Mouse (Mus musculus) hindbrain, embryonic 10.5 days (tissue): ENCODE measurements at regions not wholly inside any gene's neighbourhood (a gene's known extent, or its start where the extent isn't known, plus 50 kb on each side); places are given as distances from the start of the nearest gene placed in this dataset.
A peak's percentile ranks its signal among the peaks of the same experiment; 100 is the strongest.

ENCODE experiments used
- DNase-seq: peaks from one replicate; pipeline ENCODE4 v3.0.0-alpha.2; 2017; ENCODE audit warnings: low spot score
- H3K27ac ChIP-seq: fragments of 300-500 bp; sonication (generic); 2 replicates; pipeline ENCODE4 v1.5.1; 2016; ENCODE audit warnings: mild to moderate bottlenecking, moderate library complexity
- H3K27me3 ChIP-seq: fragments of 300-500 bp; sonication (generic); 2 replicates; pipeline ENCODE4 v1.6.1; 2016; ENCODE audit warnings: mild to moderate bottlenecking; ENCODE audit not compliant: poor library complexity, insufficient read depth, severe bottlenecking
- H3K36me3 ChIP-seq: fragments of 300-500 bp; sonication (generic); 2 replicates; pipeline ENCODE4 v1.6.1; 2016; ENCODE audit warnings: mild to moderate bottlenecking, moderate library complexity
- H3K4me1 ChIP-seq: fragments of 300-500 bp; sonication (generic); replicated peaks from 2 replicates; pipeline ENCODE4 v1.6.1; 2016; ENCODE audit warnings: mild to moderate bottlenecking
- H3K4me3 ChIP-seq: fragments of 300-500 bp; sonication (generic); 2 replicates; pipeline ENCODE4 v1.5.1; 2016; ENCODE audit warnings: mild to moderate bottlenecking, moderate library complexity
- H3K9me3 ChIP-seq: fragments of 300-500 bp; sonication (generic); 2 replicates; pipeline ENCODE4 v1.6.1; 2016; ENCODE audit warnings: mild to moderate bottlenecking, moderate library complexity
- WGBS: fragments of 180-500 bp; shearing (Covaris S2); methylation state at CpG from one replicate; pipeline ENCODE4 v1.1.7; 2016; 5-methylcytosine and 5-hydroxymethylcytosine counted together

DNA sequence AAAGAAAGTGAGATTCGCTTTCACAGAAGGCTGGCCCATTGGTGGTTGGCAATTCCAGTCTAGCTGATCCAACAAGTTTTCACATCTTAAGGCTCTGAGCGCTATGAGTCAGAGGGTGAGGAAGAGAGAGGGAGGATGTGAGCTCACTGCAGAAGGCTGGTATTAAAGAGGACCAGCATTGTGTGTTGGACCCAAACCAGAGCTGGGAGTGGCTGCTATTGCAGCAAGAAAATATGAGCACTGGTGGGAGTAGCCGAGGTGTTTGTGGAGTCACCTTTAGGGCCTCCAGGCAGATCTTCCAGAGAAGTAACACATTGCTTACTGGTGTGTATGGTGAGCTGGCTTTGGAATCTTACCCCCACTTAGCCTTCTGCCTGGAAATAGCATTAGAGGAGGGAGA lies 133.6 kb downstream of the Dusp6 start:
- H3K9me3 ChIP-seq: peaks cover 2% of the 10 kb centered on the region; the same call in 1 of the 2 replicates
- 86% methylated on average over 3 of the region's 3 CpGs for WGBS
- no peaks in the 10 kb centered on the region for H3K4me1 ChIP-seq
- no peak for DNase-seq
- H3K36me3 ChIP-seq: no peaks in the 10 kb centered on the region
- H3K27ac ChIP-seq: no peak overlapping the region
- H3K27me3 ChIP-seq: no peaks in the 10 kb centered on the region
- no peak overlapping the region for H3K4me3 ChIP-seq

DNA sequence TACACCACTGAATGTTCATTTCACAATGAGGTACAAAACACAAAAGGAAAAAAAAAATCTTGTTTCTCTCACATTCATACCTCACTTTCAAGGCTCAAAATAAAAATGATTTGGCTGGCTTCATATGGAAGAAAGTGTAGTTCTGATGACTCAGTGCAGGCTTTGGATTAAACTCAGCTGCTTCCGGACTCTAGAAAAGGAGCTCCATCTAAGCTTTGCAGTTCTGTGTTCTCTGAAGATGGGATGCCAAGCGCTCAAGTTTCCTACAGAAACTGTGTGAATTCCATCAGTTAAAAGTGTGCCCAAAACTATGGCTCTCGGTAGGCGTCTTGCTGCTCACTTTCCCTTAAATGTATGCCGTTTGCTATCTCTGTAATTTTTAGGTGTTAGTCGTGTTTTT lies 137.0 kb downstream of the Dusp6 start:
- no peak for DNase-seq
- no peak overlapping the region for H3K4me3 ChIP-seq
- H3K9me3 ChIP-seq: peaks cover 2% of the 10 kb centered on the region; the same call in 1 of the 2 replicates
- no peaks in the 10 kb centered on the region for H3K4me1 ChIP-seq
- 89% methylated on average over 6 of the region's 6 CpGs for WGBS
- no peaks in the 10 kb centered on the region for H3K36me3 ChIP-seq
- H3K27ac ChIP-seq: no peak overlapping the region
- H3K27me3 ChIP-seq: no peaks in the 10 kb centered on the region

DNA sequence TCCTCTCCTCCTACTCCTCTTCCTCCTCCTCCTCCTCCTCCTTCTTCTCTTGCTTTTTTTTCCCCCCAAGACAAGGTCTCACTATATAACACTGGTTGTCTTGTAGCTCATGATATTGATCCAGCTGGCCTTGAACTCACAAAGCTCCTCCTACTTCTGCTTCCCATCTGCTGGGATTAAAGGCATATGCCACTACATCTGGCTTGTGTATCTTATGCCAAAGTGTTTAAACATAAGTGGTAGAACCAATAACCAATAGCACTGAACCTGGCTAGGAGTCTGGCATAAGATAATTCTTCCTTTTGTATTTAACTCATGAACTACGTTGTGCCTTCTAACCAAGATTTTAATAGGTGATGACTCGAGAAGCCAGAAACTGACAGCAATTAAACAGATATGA lies 143.7 kb downstream of the Dusp6 start:
- Histone ChIP-seq H3K36me3 (no peaks in the 10 kb centered on the region), H3K27me3 (no peaks in the 10 kb centered on the region), H3K9me3 (peaks cover 9% of the 10 kb centered on the region; the same call in 1 of the 2 replicates), H3K4me3 (no peak overlapping the region), H3K4me1 (no peaks in the 10 kb centered on the region), H3K27ac (no peak overlapping the region)
- DNase-seq: no peak
- WGBS: 93% methylated on average over 2 of the region's 2 CpGs

DNA sequence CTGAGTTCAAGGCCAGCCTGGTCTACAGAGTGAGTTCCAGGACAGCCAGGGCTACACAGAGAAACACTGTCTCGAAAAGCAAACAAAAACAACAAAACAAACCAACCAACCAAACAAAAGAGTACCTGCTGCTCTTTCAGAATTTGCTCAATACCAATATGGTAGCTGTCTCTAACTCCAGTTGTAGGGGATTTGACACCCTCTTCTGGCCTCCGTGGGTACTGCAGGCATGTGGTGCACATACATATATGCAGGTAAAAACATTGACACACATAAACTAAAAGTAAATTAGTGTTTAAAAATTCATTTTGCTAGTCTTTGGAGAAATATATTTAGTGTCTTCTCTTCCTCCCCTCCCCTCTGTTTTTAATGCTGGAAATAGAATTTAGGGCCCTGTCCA lies 145.8 kb downstream of the Dusp6 start:
- Histone ChIP-seq H3K36me3 (no peaks in the 10 kb centered on the region), H3K27me3 (no peaks in the 10 kb centered on the region), H3K27ac (no peak overlapping the region), H3K4me3 (no peak overlapping the region), H3K4me1 (no peaks in the 10 kb centered on the region), H3K9me3 (peaks cover 9% of the 10 kb centered on the region; the same call in 1 of the 2 replicates)
- WGBS: 86% methylated on average over 2 of the region's 2 CpGs
- DNase-seq: no peak

DNA sequence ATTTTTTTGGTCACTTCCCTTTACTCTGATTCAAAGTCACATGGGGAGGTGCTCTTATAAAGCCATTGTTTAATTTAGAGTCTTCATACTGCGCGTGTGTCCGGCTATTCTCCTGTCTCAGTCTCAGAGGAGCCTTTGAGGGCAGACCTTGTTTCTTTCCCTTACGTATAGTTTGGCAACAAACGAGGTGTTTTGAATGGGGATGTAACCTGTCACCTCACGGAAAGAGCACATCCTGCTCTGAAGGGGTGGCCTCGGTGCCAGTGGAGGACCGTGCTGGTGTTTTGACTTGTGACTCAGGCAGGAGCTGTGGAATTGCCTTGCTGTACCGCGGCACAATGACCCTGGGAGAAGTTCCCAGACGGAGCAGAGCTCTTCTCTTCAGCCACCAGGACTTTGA lies 146.7 kb downstream of the Dusp6 start:
- H3K9me3 ChIP-seq: peaks cover 9% of the 10 kb centered on the region; the same call in 1 of the 2 replicates
- DNase-seq: no peak
- no peaks in the 10 kb centered on the region for H3K27me3 ChIP-seq
- H3K27ac ChIP-seq: no peak overlapping the region
- H3K4me3 ChIP-seq: no peak overlapping the region
- H3K36me3 ChIP-seq: no peaks in the 10 kb centered on the region
- WGBS: 86% methylated on average over 11 of the region's 11 CpGs
- no peaks in the 10 kb centered on the region for H3K4me1 ChIP-seq

DNA sequence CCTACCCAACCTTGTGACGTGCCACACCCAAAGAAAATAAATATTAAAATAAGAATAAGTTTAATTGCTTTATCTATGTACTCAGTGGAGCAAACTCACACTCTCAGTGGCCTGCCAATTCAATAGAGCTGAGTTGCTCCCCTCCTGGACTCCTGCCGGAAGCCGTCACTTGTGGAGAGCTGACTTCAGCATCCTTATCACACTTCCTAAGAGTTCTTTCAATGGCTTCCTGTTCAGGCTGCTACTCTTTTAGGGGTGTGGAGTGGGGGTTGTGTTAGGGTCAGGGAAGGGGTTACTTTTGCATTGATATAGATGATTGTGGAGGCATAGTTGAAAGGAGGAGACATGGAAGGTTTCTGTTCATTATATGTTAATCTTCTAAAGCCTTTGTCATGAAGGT lies 147.7 kb downstream of the Dusp6 start:
- DNase-seq: no peak
- Histone ChIP-seq H3K27ac (no peak overlapping the region), H3K9me3 (peaks cover 9% of the 10 kb centered on the region; the same call in 1 of the 2 replicates), H3K36me3 (no peaks in the 10 kb centered on the region), H3K4me1 (no peaks in the 10 kb centered on the region), H3K27me3 (no peaks in the 10 kb centered on the region), H3K4me3 (no peak overlapping the region)
- WGBS: 85% methylated on average over 3 of the region's 3 CpGs

DNA sequence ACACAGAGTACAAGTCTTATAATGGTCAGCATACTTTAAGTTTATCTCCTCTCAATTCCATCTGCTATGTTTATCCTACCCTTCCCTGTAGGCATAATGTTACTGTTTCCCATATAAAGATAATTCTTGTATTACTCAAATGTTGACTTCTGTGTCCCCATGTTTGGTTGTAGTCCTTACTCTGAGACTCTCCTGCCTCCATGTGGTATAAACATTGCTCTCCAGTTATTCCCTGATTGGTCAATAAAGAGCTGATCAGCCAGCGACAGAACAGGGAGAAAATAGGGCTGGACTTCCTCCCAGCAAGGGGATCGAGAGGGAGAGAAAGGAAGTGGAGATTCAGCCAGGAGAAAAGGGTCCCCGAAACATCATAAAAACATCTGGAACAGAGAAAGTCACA lies 150.4 kb downstream of the Dusp6 start:
- Histone ChIP-seq H3K36me3 (no peaks in the 10 kb centered on the region), H3K27ac (no peak overlapping the region), H3K4me1 (peaks cover 18% of the 10 kb centered on the region), H3K27me3 (no peaks in the 10 kb centered on the region), H3K9me3 (peaks cover 6% of the 10 kb centered on the region; the same call in 1 of the 2 replicates), H3K4me3 (no peak overlapping the region)
- no peak for DNase-seq
- WGBS: 89% methylated on average over 3 of the region's 3 CpGs

DNA sequence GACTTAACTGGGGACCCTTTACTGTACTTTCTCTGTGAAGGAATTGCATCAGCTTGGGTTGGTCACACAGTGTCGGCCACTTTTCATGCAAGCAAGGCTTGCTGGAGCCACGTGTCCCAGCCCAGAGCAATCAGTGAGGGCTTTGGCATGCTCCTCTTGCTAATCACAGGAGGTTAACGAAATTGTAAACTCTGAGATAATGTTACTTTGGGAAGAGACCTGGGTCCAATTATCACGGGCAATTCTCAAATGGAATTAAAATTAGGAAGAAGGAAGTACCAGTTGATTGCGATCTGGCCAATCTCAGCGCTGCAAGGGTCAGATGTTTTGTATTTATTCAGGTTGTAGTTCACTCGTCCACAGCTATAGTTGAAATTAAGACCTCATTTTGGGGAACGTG lies 153.2 kb downstream of the Dusp6 start:
- no peak overlapping the region for H3K27ac ChIP-seq
- no peak for DNase-seq
- H3K9me3 ChIP-seq: no peaks in the 10 kb centered on the region
- no peaks in the 10 kb centered on the region for H3K27me3 ChIP-seq
- WGBS: 66% methylated on average over 8 of the region's 8 CpGs
- peaks cover 22% of the 10 kb centered on the region for H3K4me1 ChIP-seq
- H3K4me3 ChIP-seq: no peak overlapping the region
- no peaks in the 10 kb centered on the region for H3K36me3 ChIP-seq

DNA sequence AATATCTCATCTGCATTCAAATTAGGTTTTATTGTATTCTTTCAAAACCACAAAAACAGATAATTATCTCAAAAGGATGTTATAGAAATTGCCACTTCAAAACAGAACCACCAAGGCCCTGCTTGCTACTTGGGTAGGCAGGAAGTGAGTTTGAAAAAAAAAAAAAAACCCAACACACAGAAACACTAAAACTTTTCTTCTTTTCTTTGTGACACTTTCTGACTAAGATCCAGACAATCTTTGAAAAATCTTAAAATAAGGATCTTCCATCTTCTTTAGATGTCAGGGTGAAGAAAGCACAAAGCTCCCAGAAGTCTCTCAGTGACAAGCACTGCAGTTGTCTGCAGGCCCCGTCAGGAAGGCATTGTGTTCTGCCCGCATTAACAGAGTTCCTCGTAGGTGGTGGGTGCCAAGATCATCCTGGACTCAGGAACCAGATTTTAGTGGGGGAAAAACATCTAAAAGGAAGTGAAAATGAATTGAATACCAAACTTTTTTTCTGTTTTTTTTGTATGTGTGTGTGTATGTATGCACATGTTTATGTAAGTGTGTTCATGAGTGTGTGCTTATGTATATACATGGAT lies 154.0 kb downstream of the Dusp6 start:
- Histone ChIP-seq H3K36me3 (no peaks in the 10 kb centered on the region), H3K4me1 (peaks cover 22% of the 10 kb centered on the region), H3K27me3 (no peaks in the 10 kb centered on the region), H3K27ac (peak overlapping the region; percentile 31; the same call in 1 of the 2 replicates), H3K4me3 (no peak overlapping the region), H3K9me3 (no peaks in the 10 kb centered on the region)
- 22% methylated on average over 3 of the region's 3 CpGs for WGBS
- no peak for DNase-seq

DNA sequence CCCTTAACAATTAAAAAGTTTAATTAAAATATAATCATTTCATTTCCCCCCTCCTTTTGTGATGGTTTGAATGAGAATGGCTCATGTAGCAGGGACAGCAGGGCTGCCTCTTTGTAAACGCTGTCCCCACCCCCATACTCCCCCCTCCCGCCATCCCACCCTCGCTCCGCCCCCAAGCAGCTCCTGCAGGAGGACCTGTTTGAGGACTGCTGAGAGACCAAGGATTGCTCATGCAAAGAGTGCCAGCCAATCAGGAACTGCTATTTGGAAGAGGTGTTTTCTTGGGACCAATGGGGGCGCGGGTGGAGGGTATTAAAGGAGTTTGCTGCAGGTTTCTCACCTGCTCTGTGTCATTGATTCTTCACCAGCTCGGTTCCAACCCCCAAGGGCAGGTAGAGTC lies 154.6 kb downstream of the Dusp6 start:
- H3K36me3 ChIP-seq: no peaks in the 10 kb centered on the region
- no peaks in the 10 kb centered on the region for H3K9me3 ChIP-seq
- WGBS: 41% methylated on average over 7 of the region's 7 CpGs
- H3K4me3 ChIP-seq: no peak overlapping the region
- H3K27ac ChIP-seq: no peak overlapping the region
- no peaks in the 10 kb centered on the region for H3K27me3 ChIP-seq
- peak; percentile 13 for DNase-seq
- H3K4me1 ChIP-seq: peaks cover 22% of the 10 kb centered on the region

DNA sequence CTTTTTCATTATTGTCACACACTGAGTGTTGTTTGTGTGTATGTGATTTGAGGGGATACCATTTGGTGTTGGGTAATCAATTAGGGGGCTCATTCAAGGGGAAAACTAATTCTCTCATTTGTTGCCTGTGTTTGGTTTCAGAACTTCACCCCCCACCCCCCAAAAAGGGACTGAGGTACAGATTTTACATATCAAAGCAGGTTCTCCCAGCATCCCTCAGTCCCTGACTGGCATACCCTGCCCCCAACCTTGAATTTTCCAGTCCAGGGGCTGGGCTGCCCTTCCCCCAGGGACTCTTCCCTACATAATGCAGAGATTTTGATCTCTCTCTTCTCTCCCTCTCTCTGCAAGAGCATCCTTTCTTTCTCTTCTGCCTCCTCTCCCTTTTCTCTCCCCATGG lies 155.5 kb downstream of the Dusp6 start:
- H3K4me1 ChIP-seq: peaks cover 22% of the 10 kb centered on the region
- DNase-seq: no peak
- H3K27ac ChIP-seq: 0 out of 2 replicates have a peak overlapping the region, but pooled peaks have one; percentile 12
- no peaks in the 10 kb centered on the region for H3K27me3 ChIP-seq
- H3K36me3 ChIP-seq: no peaks in the 10 kb centered on the region
- no peaks in the 10 kb centered on the region for H3K9me3 ChIP-seq
- no peak overlapping the region for H3K4me3 ChIP-seq

DNA sequence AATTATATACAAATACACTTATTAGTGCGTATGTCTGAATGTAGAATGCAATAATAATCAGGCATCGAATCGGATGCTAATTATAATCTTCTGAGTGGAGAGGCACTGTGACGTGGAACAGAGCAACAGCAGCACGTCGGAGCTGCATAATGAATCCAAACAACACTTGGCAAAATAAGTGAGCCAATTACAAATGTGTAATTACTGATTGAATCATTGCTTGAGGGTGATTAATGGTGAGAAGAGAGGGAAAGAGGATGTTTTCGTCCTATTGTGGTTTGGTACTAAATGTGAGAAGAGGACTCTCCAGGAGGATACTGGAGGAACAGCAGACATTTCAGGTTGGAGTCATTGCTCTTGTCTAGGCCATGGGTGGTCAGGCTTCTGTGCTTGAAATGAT lies 156.5 kb downstream of the Dusp6 start:
- Histone ChIP-seq H3K4me1 (peaks cover 22% of the 10 kb centered on the region), H3K9me3 (no peaks in the 10 kb centered on the region), H3K4me3 (no peak overlapping the region), H3K27me3 (no peaks in the 10 kb centered on the region), H3K27ac (no peak overlapping the region), H3K36me3 (no peaks in the 10 kb centered on the region)
- no peak for DNase-seq
- whole genome bisulfite sequencing: 89% methylated on average over 7 of the region's 7 CpGs

DNA sequence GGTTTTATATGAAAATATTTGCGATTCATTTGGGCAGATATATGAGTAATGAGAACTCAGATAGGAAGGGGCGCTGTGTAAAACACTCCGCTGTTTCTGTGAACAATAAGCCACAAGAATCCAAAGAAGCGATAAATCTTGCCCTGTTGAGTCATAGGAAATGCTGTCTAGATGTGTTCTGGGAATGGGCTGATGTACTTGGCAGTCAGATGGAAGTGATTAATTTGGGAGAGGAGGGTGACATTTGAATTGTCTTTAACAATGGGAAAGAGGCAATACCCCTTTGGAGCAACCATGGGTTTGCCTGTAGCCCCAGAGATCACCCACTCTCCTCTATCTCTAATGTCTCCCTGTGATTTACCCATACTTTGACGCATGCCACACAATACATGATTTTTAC lies 160.4 kb downstream of the Dusp6 start:
- Histone ChIP-seq H3K4me3 (no peak overlapping the region), H3K27me3 (no peaks in the 10 kb centered on the region), H3K36me3 (no peaks in the 10 kb centered on the region), H3K9me3 (no peaks in the 10 kb centered on the region), H3K4me1 (peaks cover 4% of the 10 kb centered on the region), H3K27ac (no peak overlapping the region)
- DNase-seq: no peak
- 92% methylated on average over 5 of the region's 5 CpGs for WGBS

DNA sequence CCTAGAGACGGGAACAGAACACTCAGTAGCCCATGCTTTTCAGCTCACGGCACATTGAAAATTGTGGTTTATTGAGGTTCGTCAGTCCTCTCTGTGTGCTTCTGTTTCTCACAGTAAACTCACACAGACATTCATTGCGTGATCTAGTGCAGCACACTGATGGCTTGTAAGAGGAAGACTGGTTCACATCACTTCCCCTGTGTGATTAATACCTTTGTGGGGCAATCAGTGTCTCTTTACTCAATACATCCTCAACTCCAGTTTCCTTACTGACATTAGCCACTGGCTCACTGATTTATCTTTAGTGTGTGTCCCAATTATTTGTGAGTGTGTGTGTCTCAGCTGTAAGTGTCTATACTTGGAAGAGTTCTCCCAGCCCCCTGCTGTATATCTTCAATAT lies 162.2 kb downstream of the Dusp6 start:
- H3K4me3 ChIP-seq: no peak overlapping the region
- no peaks in the 10 kb centered on the region for H3K27me3 ChIP-seq
- no peaks in the 10 kb centered on the region for H3K36me3 ChIP-seq
- DNase-seq: no peak
- no peak overlapping the region for H3K27ac ChIP-seq
- 91% methylated on average over 4 of the region's 4 CpGs for WGBS
- no peaks in the 10 kb centered on the region for H3K9me3 ChIP-seq
- peaks cover 3% of the 10 kb centered on the region; the same call in 1 of the 2 replicates for H3K4me1 ChIP-seq
